Mouse (Mus musculus) adrenal gland, postnatal 25 days (tissue): ENCODE measurements around the gene Hoxc5. TPM values are rescaled to one million over a fixed set of nuclear protein-coding genes. Genes with fewer than 3 reads are reported as not detected.

Experiments used
- DNase-seq: peaks from one replicate; pipeline ENCODE4 v3.0.0; 2021; ENCODE audit warnings: mixed read lengths
- total RNA-seq: library from RNA; stranded (reverse); gene quantifications from 2 replicates; pipeline ENCODE4 v1.2.3, GENCODE M21; 2021

Gene Hoxc5
- total RNA-seq, 1 experiment from 2014 or later: 7.6 TPM

- DNase-seq: no peak
Measured at GRCm38 (mm10) chr15:102967511-102968397, 511 bp downstream of the Hoxc5 start.

- DNase-seq: no peak
Measured at GRCm38 (mm10) chr15:102969296-102969695, 2.1 kb downstream of the Hoxc5 start.

DNA sequence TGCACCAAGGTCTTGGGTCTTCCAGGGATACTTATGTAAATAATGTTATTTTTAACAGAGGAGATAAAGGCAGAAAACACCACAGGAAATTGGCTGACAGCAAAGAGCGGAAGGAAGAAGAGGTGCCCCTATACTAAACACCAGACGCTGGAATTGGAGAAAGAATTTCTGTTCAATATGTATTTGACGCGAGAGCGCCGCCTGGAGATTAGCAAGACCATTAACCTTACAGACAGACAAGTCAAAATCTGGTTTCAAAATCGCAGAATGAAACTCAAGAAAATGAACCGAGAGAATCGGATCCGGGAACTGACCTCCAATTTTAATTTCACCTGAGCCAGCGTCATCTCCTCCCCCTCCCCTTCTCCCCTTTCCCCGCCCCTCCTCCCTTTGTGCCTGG lies 3.5 kb downstream of the Hoxc5 start:
- DNase-seq: no peak

DNA sequence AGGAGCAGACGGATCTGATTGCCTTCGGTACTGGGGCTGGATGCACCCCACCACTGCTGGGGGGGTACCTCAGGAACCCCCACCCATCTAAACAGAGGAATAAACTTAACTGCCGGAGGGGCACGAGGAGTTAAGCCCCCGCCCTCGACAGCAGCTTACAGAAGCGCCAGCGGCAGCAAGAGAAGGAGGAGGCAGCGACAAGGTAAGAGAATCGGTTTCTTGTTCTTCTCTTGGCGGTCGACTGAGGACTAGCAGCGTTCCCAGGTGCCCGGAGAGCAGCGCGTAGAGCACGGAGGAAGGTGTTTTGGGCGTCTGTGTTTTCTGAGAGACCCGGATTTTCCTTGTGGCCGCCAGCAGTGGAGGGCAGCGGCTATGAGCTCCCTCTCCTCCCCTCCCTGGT lies 5.0 kb downstream of the Hoxc5 start:
- no peak for DNase-seq

- no peak for DNase-seq
Measured at GRCm38 (mm10) chr15:102972753-102973152, 5.5 kb downstream of the Hoxc5 start.

DNA sequence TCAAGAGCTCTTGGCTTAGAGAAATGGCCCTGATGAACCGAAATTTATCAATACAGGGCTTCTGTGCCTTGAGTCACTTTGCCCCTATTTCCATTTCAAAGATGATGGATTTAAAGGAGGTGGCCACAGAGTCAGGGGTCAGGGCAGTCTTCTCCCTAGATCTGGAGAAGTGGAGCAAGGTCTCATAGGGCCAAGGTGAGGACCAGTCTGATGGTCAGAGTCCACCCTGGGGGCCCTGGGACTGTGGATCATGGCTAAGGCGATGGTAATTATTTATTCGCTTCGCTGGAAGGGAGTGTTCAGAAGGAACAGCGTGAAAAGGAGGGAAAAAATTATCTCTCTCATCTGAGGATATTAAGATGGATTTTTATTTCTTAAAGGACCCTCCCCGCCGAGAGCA lies 7.8 kb downstream of the Hoxc5 start:
- no peak for DNase-seq

GRCm38 (mm10) chr15:102975688-102976111 lies 8.5 kb downstream of the Hoxc5 start:
- no peak for DNase-seq

DNA sequence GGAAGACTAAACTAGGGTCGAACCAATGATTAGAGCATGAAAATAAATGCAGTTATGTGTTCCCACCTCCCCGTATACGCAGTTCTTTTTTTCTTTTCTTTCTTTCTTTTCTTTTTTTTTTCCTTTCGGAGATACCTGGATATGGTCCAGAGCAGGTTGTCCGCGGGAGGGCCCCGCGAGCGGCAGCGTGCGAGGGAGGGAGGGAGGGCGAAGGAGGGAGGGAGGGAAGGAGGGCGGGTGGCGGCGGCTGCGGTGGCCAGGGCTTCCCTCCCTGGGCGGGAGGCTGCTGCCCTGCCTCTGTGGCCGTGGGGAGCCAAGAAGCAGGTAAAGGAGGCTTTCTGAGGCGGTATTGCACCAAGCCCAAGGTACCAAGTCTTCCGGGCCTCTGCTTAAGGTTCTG lies 8.9 kb downstream of the Hoxc5 start, which contains the start of gene Hoxc9:
Gene Hoxc9, plus strand, starts transcription at position 269 of the 400 bp plus-strand sequence.
- DNase-seq: no peak

DNA sequence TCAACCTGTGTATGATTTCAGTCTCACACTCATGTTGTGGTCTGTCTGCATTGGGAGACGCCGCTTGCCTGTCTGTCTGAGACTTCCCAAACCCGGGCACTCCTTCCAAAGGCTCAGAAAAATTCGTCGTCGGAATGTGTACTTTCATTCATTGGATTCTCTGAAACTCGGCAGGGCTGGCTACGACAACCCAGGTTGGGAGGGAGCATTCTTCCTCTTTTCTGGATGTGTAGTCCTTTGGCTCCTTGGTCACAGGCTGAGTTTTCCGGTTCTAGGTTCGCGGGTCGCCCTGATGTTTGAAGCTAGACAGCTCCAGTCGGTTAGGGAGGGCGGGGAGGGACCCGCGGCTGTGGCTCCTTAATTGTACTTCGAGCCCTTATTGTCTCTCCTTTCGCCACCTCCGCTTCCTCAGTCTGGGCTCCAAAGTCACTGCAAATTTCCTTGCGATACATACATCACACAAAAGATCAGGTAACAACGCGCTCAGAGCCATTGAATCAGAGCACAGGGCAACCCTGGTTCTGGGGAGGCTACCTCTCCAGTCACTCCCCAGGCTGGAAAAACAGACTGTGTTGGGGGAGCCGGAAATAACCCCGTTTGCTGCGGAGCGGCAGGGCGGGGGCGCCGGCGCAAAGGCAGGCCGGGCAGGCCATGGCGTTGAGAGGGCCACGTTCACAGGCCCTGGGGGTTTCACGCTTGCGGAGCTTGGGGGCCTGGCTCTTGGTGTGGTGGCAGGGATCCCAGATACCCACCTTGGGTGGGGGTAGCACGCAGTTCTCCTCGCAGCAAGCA lies 9.6 kb downstream of the Hoxc5 start:
- DNase-seq: no peak

DNA sequence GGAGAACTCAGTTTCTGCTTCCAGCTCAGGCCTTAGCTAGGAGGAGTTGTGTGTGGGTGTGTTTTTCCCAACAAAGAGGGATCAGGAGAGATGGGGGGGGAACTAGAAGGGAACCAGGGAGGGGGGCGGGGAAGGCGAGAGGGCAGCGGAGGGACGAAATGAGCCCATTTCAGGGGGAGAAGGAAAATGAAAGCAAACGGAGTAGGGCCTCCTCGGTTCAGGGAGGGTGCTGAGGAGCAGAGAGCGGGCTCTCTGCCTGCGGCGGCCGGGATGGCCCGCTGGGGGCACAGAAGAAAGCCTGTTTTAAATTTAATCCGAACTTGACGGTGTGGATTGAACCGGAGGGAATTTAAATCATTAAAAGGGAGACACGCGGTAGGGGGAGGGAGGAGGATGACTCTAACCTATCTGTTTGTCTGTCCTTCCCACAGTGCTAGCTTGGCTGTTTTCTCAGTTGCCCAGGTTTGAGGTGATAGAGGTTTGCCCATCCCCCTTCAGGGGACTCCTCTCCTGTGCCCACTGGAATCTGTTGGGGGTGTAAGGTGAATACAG lies 10.3 kb downstream of the Hoxc5 start:
- DNase-seq: no peak

DNA sequence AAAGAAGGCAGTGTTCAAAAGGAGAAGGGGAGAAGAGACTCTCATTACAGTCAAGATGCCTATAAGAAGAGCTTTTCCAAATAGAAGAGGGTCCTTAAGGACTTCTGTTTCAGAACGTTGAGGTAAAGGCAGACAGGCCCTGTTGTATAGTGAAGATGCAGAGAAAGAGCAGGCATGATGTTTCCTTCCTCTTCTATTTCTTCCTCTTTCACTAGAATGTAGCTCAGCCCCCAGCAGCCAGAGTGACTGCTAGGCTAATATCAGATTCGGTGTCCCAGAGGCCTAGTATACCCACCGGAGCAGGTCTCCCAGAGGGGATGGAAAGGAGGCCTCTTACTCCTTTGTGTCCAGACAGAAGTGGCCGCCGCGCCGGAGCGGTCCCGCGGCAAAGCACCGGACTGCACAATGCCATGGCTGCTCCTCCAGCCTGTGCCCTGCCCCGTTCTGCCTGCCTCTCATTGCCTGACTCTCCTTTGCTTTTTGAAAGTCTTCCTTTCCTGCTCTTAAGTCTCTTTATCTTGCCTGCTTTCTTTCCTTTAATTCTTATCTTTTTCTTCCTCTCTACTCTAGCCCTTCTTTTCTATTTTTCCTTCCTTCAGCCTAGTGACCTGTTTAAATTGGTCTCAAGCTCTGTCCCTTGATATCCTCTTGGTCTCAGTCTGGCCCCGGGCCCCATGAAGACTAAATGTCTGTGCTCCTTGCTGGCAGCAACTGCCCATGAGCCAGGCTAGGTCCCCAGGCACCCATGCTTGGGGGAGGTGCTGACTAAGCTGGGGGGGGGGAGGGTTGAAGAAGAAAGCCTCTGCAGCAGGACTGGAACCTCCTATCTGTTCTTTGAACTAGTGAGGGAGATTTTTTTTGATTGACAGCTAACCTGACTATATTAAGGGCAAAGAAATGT lies 11.6 kb downstream of the Hoxc5 start:
- DNase-seq: no peak

GRCm38 (mm10) chr15:102979936-102980335 lies 12.7 kb downstream of the Hoxc5 start:
- DNase-seq: no peak

DNA sequence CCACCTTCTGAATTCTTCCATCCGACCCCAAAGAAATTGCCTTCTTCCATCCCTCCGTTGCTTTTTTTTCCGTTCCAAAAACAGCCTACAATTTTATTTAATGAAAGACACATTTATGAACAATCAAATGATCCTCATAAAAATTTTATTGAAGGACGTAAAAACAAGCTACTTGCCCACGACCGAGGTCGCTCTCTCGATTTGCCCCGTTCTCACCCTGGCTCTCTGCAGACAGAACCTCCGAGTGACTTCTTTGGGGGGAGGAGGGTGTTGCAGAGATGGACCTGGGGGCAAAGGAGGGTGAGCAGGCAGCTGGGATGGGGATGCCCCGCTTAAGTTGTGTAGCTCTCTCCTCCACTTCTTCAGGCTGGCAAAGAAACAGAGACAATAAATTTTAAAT lies 13.1 kb downstream of the Hoxc5 start:
- no peak for DNase-seq

- DNase-seq: no peak
Measured at GRCm38 (mm10) chr15:102980912-102981311, 13.7 kb downstream of the Hoxc5 start.

- DNase-seq: no peak
Measured at GRCm38 (mm10) chr15:102981379-102982288, 14.4 kb downstream of the Hoxc5 start.

DNA sequence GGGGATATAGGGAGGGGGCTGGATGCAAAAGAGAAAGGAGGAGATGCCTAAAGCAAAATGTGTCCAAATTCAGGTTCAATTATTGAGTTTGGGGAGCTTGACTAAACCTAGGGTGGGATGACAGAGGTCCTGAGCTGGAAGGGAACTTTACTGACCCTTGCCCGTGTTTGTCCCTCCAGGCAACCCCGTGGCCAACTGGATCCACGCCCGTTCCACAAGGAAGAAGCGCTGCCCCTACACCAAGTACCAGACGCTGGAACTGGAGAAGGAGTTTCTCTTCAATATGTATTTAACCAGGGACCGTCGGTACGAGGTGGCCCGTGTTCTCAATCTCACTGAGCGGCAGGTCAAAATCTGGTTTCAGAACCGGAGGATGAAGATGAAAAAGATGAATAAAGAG lies 16.5 kb downstream of the Hoxc5 start:
- no peak for DNase-seq

DNA sequence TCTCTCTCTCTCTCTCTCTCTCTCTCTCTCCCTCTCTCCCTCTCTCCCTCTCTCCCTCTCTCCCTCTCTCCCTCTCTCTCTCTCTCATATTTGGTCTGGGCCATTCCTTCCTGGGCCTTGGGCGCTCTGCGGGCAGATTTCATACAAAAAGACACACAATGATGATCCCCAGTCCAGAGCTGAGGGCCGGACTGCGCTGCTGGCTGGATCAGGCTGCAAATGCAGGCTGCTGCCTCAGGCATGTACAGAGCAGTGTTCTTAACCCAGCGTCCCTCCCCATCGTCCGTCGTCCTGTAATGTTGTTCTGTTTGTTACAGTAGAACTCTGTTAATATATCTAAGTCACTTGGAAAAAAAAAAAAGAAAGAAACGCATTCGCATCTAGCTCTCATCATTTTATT lies 17.3 kb downstream of the Hoxc5 start:
- no peak for DNase-seq

DNA sequence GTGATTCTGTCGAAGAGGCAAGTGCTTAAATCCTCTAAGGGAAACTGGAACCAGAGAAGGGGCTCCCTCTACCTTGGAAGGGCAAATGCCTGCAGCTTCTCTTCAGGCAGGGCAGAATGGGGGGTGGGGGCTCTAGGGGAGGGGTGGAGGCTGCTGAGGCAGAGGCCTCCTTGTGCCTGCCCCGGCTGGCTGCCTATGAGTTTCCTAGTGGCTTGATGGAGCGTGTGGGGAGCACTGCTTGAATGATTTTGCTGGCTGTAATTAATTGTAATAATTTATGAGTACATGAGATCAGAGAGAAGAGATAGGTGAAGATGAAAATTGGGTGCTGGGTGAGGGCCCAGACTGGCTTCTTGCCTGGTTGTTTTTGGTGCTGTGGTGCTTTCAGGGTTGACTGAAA lies 17.7 kb downstream of the Hoxc5 start:
- DNase-seq: no peak

GRCm38 (mm10) chr15:102987124-102987833 lies 20.0 kb downstream of the Hoxc5 start:
- peak; percentile 96 for DNase-seq

DNA sequence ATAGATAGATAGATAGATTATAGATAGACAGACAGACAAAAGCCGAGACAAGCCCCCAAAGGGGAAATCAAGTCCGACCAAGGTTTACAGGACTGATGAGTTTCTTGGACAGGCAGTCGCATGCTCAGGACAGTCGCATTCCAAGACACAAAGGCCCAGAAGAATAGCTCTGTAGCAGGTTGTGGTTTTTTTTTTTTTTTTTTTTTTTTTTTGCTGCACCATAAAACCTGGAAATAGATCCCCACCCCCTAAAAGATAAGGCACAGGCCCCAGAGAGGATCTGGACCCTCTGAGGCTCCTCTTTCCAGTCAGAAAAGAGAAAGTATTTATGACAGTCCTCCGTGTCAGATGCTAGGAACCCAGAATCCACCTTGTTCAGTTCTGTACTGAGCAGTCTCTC lies 20.8 kb downstream of the Hoxc5 start:
- DNase-seq: no peak
